Mouse (Mus musculus) adrenal gland, postnatal 4 days (tissue): ENCODE results near the gene Mindy3. TPM values are rescaled to one million over a fixed set of nuclear protein-coding genes. Genes with fewer than 3 reads are reported as not detected.
"Not testable (repeated sequence)": the region's sequence is repeated elsewhere in the genome, so short reads cannot be mapped to it uniquely, and the experiment has no call there.

Experiments used
- DNase-seq, 2 experiments: peaks; one replicate each; pipeline ENCODE4 v3.0.0; 2021 to 2022; ENCODE audit warnings: low spot score in 2 of 2, mixed read lengths in 2 of 2
- long read RNA-seq, 2 experiments: library from polyadenylated mRNA; stranded (forward); transcript quantifications; one replicate each; pipeline ENCODE4 v2.0.0; 2021
- total RNA-seq, 2 experiments: library from RNA; stranded (reverse); gene quantifications; 2 replicates each; pipeline ENCODE4 v1.2.3; 2021

The Mindy3 gene
- total RNA-seq: 10 to 100 TPM; 41.7 to 42.5 TPM
- long read RNA-seq, experiment 1, transcript Mindy3-201 (15 exons, 2,344 nt): major isoform, 8 of 13 reads
- long read RNA-seq, experiment 1, partial matches to known transcripts: 0 of 13 reads
- long read RNA-seq, experiment 1, other reads (novel, unspliced or antisense): 4 of 13 reads
- long read RNA-seq, experiment 2, transcript Mindy3-201 (15 exons, 2,344 nt): major isoform, 13 of 20 reads
- long read RNA-seq, experiment 2, partial matches to known transcripts: 0 of 20 reads
- long read RNA-seq, experiment 2, other reads (novel, unspliced or antisense): 5 of 20 reads

- DNase-seq: peak; percentile 67 to 80
Observed at GRCm38 (mm10) chr2:12419262-12419655, at the start of gene Mindy3. Mindy3 (minus strand) TSS chr2:12419470.

GRCm38 (mm10) chr2:12459732-12460131 is 40.5 kb upstream of the Mindy3 start:
- no peak for DNase-seq

GRCm38 (mm10) chr2:12450108-12450507 is 30.8 kb upstream of the Mindy3 start:
- DNase-seq: no peak

- DNase-seq: no peak
Observed at GRCm38 (mm10) chr2:12440120-12440519, 20.9 kb upstream of the Mindy3 start.

- no peak for DNase-seq
Observed at GRCm38 (mm10) chr2:12439543-12439942, 20.3 kb upstream of the Mindy3 start.

DNA sequence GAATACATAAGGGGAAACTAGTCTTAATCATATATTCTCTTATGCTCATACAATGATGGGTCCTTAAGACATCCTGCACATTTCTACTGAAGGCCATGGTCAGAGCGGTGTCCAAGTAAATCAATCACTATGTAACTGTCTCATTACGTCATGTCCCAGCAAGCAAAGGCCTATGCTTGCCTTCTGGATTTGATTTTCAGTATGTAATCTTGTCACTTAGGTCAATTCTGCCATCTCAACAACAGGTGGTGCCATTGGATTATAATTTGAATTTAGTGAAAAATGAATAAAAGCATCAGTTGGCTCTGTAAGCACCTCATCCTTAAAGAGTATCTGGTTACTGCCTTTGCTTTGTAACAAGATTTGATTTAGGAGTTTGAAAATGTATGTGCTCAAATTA is 18.9 kb upstream of the Mindy3 start:
- DNase-seq: no peak

DNA sequence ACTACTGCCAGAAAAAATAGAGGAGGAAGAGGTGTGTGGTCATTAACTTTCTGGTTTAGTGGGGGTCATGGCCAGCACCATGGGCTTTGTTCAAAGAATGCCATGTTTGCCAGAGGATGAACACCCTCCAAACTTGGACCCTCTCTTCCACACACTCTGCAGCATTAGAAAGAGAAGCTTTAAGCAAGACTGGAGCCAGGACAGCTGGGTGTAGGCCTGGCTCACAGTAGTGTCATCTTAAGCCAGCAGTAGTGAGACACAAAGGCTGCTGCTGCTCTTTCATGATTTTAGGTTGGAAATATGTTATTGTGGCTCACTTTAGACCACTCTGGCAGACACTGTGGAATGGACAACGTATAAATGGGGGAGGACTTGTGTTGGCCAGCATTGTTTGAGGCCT is 12.8 kb upstream of the Mindy3 start:
- DNase-seq: no peak

GRCm38 (mm10) chr2:12424374-12424773 is 5.1 kb upstream of the Mindy3 start:
- DNase-seq: no peak

GRCm38 (mm10) chr2:12423426-12423825 is 4.2 kb upstream of the Mindy3 start:
- DNase-seq: not testable (repeated sequence)

DNA sequence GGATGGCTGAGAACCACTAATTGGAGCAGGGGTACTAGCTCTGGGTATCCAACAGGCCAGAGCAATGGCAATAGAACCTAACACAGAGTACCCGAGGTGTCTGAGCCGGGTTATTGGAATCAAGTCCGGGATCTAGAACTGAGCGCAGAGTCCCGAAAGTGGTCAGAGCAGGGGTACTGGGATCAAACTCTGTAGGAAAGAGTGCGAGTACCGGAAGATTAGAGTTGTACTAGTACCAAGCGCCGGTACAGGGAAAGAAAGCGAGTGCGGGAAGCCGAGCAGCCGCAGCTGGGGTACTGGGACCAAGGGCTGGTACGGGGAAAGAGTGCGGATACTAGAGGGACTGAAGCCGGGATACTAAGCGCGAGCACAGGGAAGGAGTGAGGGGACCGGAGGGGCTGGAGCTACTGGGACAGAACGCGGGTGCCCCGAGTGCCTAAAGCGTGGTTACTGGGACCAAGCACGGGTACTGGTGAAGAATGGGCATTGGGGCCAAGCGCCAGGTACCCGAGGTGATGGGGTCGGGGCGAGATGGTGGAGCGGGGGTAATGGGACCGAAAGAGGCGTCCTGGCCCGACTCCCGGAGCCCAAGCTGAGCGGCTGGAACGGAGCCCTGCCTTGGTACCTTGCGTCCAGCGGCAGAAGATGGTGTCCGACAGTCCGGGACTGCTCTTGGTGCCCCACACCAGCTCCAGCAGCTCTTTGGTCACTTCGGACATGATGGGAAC is 572 bp downstream of the Mindy3 start:
- DNase-seq: no peak

- DNase-seq: no peak
Observed at GRCm38 (mm10) chr2:12418121-12418520, 1.1 kb downstream of the Mindy3 start.

DNA sequence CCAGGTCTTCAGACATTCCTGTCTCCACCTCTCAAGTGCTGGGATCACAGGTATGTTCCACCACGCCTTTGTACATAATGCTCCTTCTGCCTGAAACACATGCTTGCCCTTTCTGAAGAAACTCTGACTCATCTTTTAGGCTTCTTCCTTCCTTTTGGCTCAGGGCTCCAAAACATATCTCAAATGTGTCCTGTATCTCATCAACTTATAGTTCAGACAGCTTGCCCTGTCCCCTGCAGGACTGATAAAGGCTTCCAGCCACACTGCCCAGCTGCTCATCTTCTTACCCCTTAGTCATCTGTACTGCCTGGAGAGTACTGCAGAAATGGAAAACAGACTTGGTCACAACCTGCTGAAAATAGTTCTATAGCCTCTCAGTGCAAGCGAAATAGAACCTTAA is 7.0 kb downstream of the Mindy3 start:
- DNase-seq: no peak

GRCm38 (mm10) chr2:12411129-12411528 is 8.1 kb downstream of the Mindy3 start:
- no peak for DNase-seq

GRCm38 (mm10) chr2:12406737-12407136 is 12.5 kb downstream of the Mindy3 start:
- no peak for DNase-seq

- DNase-seq: no peak
Observed at GRCm38 (mm10) chr2:12402469-12402868, 16.8 kb downstream of the Mindy3 start.

DNA sequence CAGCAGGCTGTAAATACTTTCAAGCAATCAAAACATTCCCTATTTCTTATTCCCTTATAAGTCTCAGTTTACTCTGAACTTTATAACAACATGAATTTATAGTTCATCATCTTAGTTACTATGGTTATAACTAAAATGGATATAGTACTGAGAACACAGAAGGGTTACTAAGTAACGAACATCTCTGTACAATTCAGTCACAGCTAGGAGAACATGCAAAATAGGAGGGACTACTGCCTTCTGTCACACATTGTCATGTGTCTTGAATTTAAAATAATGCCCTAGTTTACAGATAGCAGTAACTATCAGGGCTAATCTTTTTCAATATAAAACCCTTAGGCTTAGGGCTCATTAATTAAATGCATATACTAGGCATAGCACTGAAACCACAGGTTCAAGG is 18.1 kb downstream of the Mindy3 start:
- DNase-seq: no peak

- DNase-seq: no peak
Observed at GRCm38 (mm10) chr2:12389028-12389427, 30.2 kb downstream of the Mindy3 start.

DNA sequence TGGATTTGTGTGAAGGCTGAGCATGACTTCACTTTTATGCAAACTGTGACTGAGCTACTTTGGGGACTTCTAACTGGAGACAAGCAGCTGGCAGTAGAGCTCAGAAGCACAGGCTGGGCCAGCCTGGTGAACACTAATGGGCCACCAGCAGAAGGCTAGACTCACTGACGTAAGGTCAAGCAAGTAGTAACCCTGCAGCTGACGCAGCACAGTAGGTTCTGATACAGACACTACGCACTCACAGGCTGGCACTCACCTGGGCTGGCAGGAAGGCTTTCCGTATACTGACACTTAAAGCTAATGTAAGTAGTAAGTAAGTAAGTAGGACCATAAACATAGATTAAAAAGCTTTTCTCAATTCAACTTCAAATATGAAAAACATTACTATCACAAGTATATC is 30.7 kb downstream of the Mindy3 start:
- DNase-seq: no peak

GRCm38 (mm10) chr2:12384389-12384788 is 34.9 kb downstream of the Mindy3 start:
- no peak for DNase-seq

GRCm38 (mm10) chr2:12382650-12383049 is 36.6 kb downstream of the Mindy3 start:
- DNase-seq: no peak

DNA sequence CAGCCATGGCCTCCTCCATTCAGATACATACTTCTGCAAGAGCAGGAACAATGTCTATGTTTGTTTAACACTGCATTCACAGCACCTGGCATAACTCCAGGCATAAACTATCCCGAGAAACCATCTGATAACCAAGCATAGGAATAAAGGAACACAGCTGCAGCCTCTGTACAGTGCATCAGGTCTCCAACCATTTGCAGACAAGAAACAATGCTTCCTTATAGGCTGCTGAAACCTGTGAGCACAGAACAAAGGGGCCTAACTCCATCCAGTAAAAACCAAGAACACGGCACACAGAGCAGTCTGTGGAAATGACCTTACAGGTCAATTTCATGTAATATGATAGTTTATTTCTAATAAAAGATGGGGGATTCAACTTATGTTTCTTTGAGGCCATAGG is 39.0 kb downstream of the Mindy3 start:
- no peak for DNase-seq

- no peak for DNase-seq
Observed at GRCm38 (mm10) chr2:12378591-12378990, 40.7 kb downstream of the Mindy3 start.

GRCm38 (mm10) chr2:12377024-12377423 is 42.2 kb downstream of the Mindy3 start:
- DNase-seq: no peak
